Comparison of ENCODE assay signal across 8 mouse cellular contexts in genomic region chr16:67619906-67620781, GRCm38 (mm10). TPM values are rescaled to one million over a fixed set of nuclear protein-coding genes. Genes with fewer than 3 reads are reported as not detected.
DNase-seq lines count a peak whose midpoint lies in the region; ATAC-seq and TF ChIP-seq lines count a peak whose summit lies in the region.

No protein-coding gene starts in this region.

- no peaks in the 10 kb centered on the region for H3K9me3 ChIP-seq in intestine, embryonic 15.5 days
- 0 out of 2 replicates have a peak, but pooled peaks cover 7% of the 10 kb centered on the region for H3K9me3 ChIP-seq in midbrain, embryonic 10.5 days (replicated peaks)

- H3K27me3 ChIP-seq in intestine, embryonic 15.5 days (replicated peaks), result peaks cover 9% of the 10 kb centered on the region; the same call in 1 of the 2 replicates
- H3K27me3 ChIP-seq in midbrain, embryonic 10.5 days (ENCODE audit: low read depth, poor library complexity, severe bottlenecking), result peaks cover 38% of the 10 kb centered on the region

- DNase-seq in gastrocnemius, adult 2 months, result peak; percentile 34
- DNase-seq in gastrocnemius, adult 8-10 months (ENCODE audit: low spot score in 2 of 2), result no peak
- peak; percentile 97 for DNase-seq in cerebellum, postnatal 10 days
- peak; percentile 53 to 84 for DNase-seq in frontal cortex, adult 2 months (ENCODE audit: extremely low spot score in 1 of 2, low spot score in 1 of 2)
- DNase-seq in left cerebral cortex, postnatal 36 days (ENCODE audit: low spot score in 2 of 2), result peak; percentile 82 to 85
- peak; percentile 65 for DNase-seq in midbrain, embryonic 10.5 days (ENCODE audit: low spot score)
- peak; percentile 72 to 75 for DNase-seq in right cerebral cortex, postnatal 36 days (ENCODE audit: low spot score in 2 of 2)

- intact Hi-C loops in gastrocnemius, adult 2 months (cut with DNase I), result no loop called here
- intact Hi-C loops in left cerebral cortex, postnatal 36 days (cut with DNase I), result loop anchor here (10.0 kb wide), 4 partner anchors 145 to 1125 kb away; no protein-coding TSS in a partner anchor

- H3K4me1 ChIP-seq in intestine, embryonic 15.5 days (replicated peaks), result peaks cover 17% of the 10 kb centered on the region
- H3K4me1 ChIP-seq in midbrain, embryonic 10.5 days, result peaks cover 27% of the 10 kb centered on the region

- no peaks in the 10 kb centered on the region for H3K36me3 ChIP-seq in intestine, embryonic 15.5 days
- no peaks in the 10 kb centered on the region for H3K36me3 ChIP-seq in midbrain, embryonic 10.5 days

- peak overlapping the region; percentile 82 for H3K4me3 ChIP-seq in gastrocnemius, adult 2 months
- peak overlapping the region; percentile 66 for H3K4me3 ChIP-seq in intestine, embryonic 15.5 days (replicated peaks)
- peak overlapping the region; percentile 79 for H3K4me3 ChIP-seq in midbrain, embryonic 10.5 days

- TF ChIP-seq CTCF in gastrocnemius, adult 2 months (IDR thresholded peaks at IDR 0.05), result no peak

- under 1% methylated on average over 57 of the region's 61 CpGs for WGBS in intestine, embryonic 15.5 days
- WGBS in midbrain, embryonic 10.5 days, result under 1% methylated on average over 61 of the region's 61 CpGs

- H3K9ac ChIP-seq in intestine, embryonic 15.5 days, result peak overlapping the region; percentile 50

- H3K27ac ChIP-seq in gastrocnemius, adult 2 months, result no peak overlapping the region
- H3K27ac ChIP-seq in intestine, embryonic 15.5 days, result no peak overlapping the region
- H3K27ac ChIP-seq in midbrain, embryonic 10.5 days (replicated peaks), result peak overlapping the region; percentile 77

- peak; percentile 63 for ATAC-seq in intestine, embryonic 15.5 days

- peak overlapping the region; percentile 99 for H3K4me2 ChIP-seq in intestine, embryonic 15.5 days (replicated peaks)

RNA-seq across cellular contexts. Expression of gene Cadm2, which starts 0.6 kb away (rescaled TPM):
- under 1 TPM; 0.23 to 0.33 TPM for total RNA-seq in gastrocnemius, adult 2 months (2021)
- 1 to 10 TPM in 1 of 4 experiments, under 1 TPM in 3; 0.09 to 2.5 (median 0.46) TPM for total RNA-seq in gastrocnemius, adult 8-10 months (2022)
- polyA plus RNA-seq in frontal cortex, adult 2 months (2012; rRNA removed), result 65.2 and 70.2 TPM in 2 replicates
- 0.54 and 0.75 TPM in 2 replicates for polyA plus RNA-seq in intestine, embryonic 15.5 days (2015; fragmentation: Nextera tagmentation; extraction: Ambion mirVana)
- 100 to 1,000 TPM; 244 to 254 TPM for total RNA-seq in left cerebral cortex, postnatal 36 days (2021)
- 0.78 and 1.4 TPM in 2 replicates for polyA plus RNA-seq in midbrain, embryonic 10.5 days (2016; fragmentation: Nextera tagmentation; extraction: Ambion mirVana)

Comparison
In these comparisons a context has a peak if more than half of its experiments do, and no peak if none do; other contexts are left out.
1. DNase-seq: peak in gastrocnemius, adult 2 months (single experiment), cerebellum, postnatal 10 days (2 of 2), frontal cortex, adult 2 months (2 of 2), left cerebral cortex, postnatal 36 days (2 of 2), midbrain, embryonic 10.5 days (single experiment) and right cerebral cortex, postnatal 36 days (2 of 2); none in gastrocnemius, adult 8-10 months (0 of 2).
2. RNA of gene Cadm2, which starts 0.6 kb away (total RNA-seq): 244 to 254 TPM in left cerebral cortex, postnatal 36 days; 0.09 to 2.5 TPM in gastrocnemius, adult 8-10 months and 0.23 to 0.33 TPM in gastrocnemius, adult 2 months; every median in the first group is over 10 times any median in the second.
3. Peak in every context shown above with its lines, with median percentiles within 50 percentile points of each other: H3K4me3 ChIP-seq.